Mouse (Mus musculus) lung, embryonic 15.5 days (tissue): ENCODE measurements around the gene Mgmt. TPM values are rescaled to one million over a fixed set of nuclear protein-coding genes. Genes with fewer than 3 reads are reported as not detected.

Experiments used
- ATAC-seq: fragments of 200-750 bp; cut with Nextera tagmentation; 2 replicates; pipeline ENCODE4 v1.8.0; 2017; ENCODE audit warnings: moderate number of reproducible peaks, borderline replicate concordance; ENCODE audit not compliant: low FRiP score, low TSS enrichment; ENCODE audit errors: extremely low read depth
- H3K27ac ChIP-seq: fragments of 300-500 bp; sonication (generic); 2 replicates; pipeline ENCODE4 v1.5.1; 2015; ENCODE audit warnings: moderate library complexity, mild to moderate bottlenecking, inconsistent platforms
- H3K27me3 ChIP-seq: fragments of 300-500 bp; sonication (generic); 2 replicates; pipeline ENCODE4 v1.6.1; 2015; ENCODE audit warnings: inconsistent platforms
- H3K36me3 ChIP-seq: fragments of 300-500 bp; sonication (generic); 2 replicates; pipeline ENCODE4 v1.6.1; 2015; ENCODE audit warnings: inconsistent platforms
- H3K4me1 ChIP-seq: fragments of 300-500 bp; sonication (generic); 2 replicates; pipeline ENCODE4 v1.6.1; 2015; ENCODE audit warnings: inconsistent platforms
- H3K4me2 ChIP-seq: fragments of 300-500 bp; sonication (generic); 2 replicates; pipeline ENCODE4 v1.6.1; 2015; ENCODE audit warnings: inconsistent platforms, mild to moderate bottlenecking, moderate library complexity
- H3K4me3 ChIP-seq: fragments of 300-500 bp; sonication (generic); 2 replicates; pipeline ENCODE4 v1.5.1; 2015; ENCODE audit warnings: mild to moderate bottlenecking, inconsistent platforms
- H3K9ac ChIP-seq: fragments of 300-500 bp; sonication (generic); 2 replicates; pipeline ENCODE4 v1.6.1; 2015; ENCODE audit warnings: inconsistent platforms
- H3K9me3 ChIP-seq: fragments of 300-500 bp; sonication (generic); 2 replicates; pipeline ENCODE4 v1.6.1; 2016; ENCODE audit warnings: inconsistent platforms
- WGBS: fragments of 180-500 bp; shearing (Covaris S2); methylation state at CpG from one replicate; pipeline ENCODE4 v1.1.7; 2015; 5-methylcytosine and 5-hydroxymethylcytosine counted together
- polyA plus RNA-seq: library from polyadenylated mRNA; unstranded; fragments of >200 nt; fragmentation: Nextera tagmentation; extraction: Ambion mirVana; gene quantifications from 2 replicates; pipeline ENCODE4 v1.2.1, GENCODE M21; 2015

The Mgmt gene
- polyA plus RNA-seq, 1 experiment from 2014 or later: 5.5 TPM

DNA sequence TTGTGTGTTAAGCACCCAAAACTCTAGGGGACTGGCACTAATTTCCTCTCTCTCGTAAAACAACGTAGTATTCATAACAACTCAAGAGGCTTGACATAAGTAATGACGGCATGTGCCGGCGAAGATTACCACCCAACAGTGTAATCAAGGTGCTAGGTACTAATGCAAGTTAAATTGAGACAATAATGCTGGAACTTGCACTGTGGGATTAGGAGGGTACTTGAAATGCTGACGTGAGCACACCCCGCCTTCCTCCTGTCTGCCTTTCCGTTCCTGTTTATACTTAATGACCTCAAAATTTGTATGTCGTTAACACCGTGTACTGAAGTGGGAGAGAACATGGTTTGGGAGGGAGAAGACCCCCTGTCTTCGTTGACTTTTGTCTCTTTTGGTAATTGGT lies 110.9 kb downstream of the Mgmt start:
- ATAC-seq: no peak
- H3K9ac ChIP-seq: no peak overlapping the region
- H3K27ac ChIP-seq: no peak overlapping the region
- no peak overlapping the region for H3K4me2 ChIP-seq
- H3K4me1 ChIP-seq: 0 out of 2 replicates have a peak, but pooled peaks cover 4% of the 10 kb centered on the region
- H3K4me3 ChIP-seq: no peak overlapping the region
- no peaks in the 10 kb centered on the region for H3K9me3 ChIP-seq
- WGBS: 44% methylated on average over 11 of the region's 11 CpGs
- peaks cover 2% of the 10 kb centered on the region for H3K27me3 ChIP-seq
- H3K36me3 ChIP-seq: no peaks in the 10 kb centered on the region

DNA sequence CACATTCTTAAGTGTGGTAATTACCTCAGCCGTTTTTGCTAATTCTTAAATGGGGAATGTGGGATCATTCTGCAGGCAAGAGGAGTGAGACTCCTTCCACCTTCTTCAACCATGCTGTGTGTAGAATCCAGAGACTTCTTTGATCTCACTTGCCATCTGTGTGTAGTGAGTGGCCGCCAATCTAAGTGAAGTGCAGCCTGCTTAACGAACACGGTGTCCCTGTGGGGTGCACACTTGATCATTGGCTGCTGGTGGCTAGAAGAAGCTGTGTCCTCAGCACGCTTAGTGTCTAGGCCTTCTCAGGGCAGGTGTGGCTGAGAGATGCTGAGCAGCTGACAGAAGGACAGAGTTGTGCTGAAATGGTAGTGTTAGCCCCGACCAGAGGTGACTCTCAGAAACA lies 113.9 kb downstream of the Mgmt start:
- Histone ChIP-seq H3K9me3 (no peaks in the 10 kb centered on the region), H3K4me2 (no peak overlapping the region), H3K27ac (no peak overlapping the region), H3K4me1 (no peaks in the 10 kb centered on the region), H3K4me3 (no peak overlapping the region), H3K27me3 (peaks cover 2% of the 10 kb centered on the region), H3K36me3 (no peaks in the 10 kb centered on the region), H3K9ac (no peak overlapping the region)
- 70% methylated on average over 6 of the region's 6 CpGs for WGBS
- no peak for ATAC-seq

DNA sequence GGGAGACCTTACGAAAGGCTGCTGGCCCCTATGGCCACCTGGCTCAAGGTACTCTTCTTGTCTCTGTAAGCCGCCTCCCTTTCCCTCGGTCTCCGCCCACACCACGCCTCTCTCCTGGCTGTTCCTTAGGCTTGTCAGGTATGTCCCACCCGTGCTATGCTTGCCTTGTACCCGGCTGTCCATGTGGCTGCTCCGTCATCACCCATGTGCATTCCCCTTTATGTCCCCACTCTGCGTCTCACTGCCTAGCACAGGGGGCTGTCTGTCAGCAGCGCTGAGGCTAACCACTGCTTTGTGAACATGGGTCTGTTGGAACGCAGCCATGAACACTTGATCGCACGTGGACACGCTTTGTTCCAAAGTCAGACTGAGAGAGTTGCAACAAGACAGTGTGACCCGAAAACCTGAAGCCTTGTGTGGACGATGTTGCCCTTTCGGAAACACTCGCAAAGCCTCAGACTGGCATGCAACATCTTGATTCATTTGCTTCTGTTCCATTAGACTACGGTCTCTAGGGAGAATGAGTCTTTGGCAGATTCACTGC lies 115.4 kb downstream of the Mgmt start:
- 72% methylated on average over 19 of the region's 19 CpGs for WGBS
- no peak overlapping the region for H3K4me2 ChIP-seq
- ATAC-seq: no peak

DNA sequence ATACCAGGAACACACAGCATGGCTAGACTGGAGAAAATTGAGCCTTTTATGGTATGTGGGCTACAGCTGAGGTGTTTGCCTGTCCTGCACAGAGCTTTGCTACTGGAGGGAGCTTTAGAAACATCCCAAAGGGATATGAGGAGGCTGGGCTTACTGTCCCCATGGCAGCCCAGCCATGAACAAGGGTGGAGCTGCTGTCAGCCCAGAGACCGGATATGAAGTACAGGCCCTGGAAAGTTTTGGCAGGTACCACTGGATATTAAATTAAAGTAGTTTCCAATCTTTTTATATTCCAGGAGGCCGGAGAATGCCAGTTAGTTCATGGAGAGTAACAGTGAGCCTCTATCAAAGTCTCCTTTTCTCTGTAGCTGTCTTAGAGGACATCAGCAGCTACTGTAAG lies 116.0 kb downstream of the Mgmt start:
- no peak overlapping the region for H3K27ac ChIP-seq
- H3K36me3 ChIP-seq: no peaks in the 10 kb centered on the region
- no peaks in the 10 kb centered on the region for H3K4me1 ChIP-seq
- ATAC-seq: no peak
- WGBS: 84% methylated on average over 2 of the region's 2 CpGs
- no peak overlapping the region for H3K4me3 ChIP-seq
- no peak overlapping the region for H3K4me2 ChIP-seq
- H3K27me3 ChIP-seq: peaks cover 2% of the 10 kb centered on the region
- no peak overlapping the region for H3K9ac ChIP-seq
- H3K9me3 ChIP-seq: no peaks in the 10 kb centered on the region

More for the DNA sequence above, 115.4 kb downstream of the Mgmt start:
- no peaks in the 10 kb centered on the region for H3K36me3 ChIP-seq
- no peaks in the 10 kb centered on the region for H3K4me1 ChIP-seq
- peaks cover 2% of the 10 kb centered on the region for H3K27me3 ChIP-seq
- H3K4me3 ChIP-seq: no peak overlapping the region
- H3K9ac ChIP-seq: no peak overlapping the region
- H3K9me3 ChIP-seq: no peaks in the 10 kb centered on the region
- no peak overlapping the region for H3K27ac ChIP-seq

DNA sequence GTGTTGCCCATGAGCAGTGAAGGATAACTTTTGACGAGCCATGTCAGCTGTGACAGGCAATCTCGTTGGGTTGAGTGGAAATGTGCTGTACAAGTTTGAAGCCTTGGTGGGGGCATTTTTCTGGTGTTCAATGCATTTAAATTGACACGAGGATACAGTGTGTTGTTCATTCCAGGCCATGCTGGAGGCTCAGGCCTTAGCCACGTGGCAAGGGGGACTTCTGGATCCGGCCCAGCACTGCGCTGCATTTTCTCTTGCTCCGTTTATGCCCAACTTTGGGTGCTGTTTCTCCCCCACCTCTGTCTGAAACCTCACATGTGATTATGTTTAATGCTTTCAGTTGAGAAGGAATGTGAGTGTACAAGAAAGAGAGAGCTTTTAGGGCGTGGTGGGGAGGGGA lies 118.3 kb downstream of the Mgmt start:
- no peak overlapping the region for H3K4me2 ChIP-seq
- H3K27ac ChIP-seq: no peak overlapping the region
- H3K4me3 ChIP-seq: no peak overlapping the region
- H3K36me3 ChIP-seq: no peaks in the 10 kb centered on the region
- H3K9ac ChIP-seq: no peak overlapping the region
- no peaks in the 10 kb centered on the region for H3K9me3 ChIP-seq
- H3K27me3 ChIP-seq: no peaks in the 10 kb centered on the region; the same call in 1 of the 2 replicates
- H3K4me1 ChIP-seq: no peaks in the 10 kb centered on the region
- WGBS: 62% methylated on average over 8 of the region's 8 CpGs
- no peak for ATAC-seq

DNA sequence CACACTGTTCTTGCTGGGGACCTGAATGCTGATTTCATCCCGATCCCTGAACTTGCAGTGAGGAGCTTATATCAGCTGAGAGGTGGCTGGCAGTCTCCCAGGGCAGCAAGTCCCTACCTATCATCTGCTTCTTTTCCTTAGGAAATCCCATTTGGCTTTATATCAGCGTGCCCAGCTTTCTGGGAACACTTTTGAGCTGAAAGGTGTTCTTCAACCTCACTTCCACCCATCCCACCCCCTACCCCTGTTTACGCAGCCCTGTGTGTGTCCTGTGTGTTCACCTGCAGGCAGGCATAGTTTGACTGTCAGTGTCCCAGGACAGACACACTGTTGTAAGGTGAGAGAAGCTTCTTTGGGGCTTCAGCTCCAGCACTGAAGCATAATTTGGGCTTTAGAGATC lies 119.0 kb downstream of the Mgmt start:
- no peaks in the 10 kb centered on the region for H3K4me1 ChIP-seq
- H3K27me3 ChIP-seq: no peaks in the 10 kb centered on the region; the same call in 1 of the 2 replicates
- H3K27ac ChIP-seq: no peak overlapping the region
- H3K9me3 ChIP-seq: no peaks in the 10 kb centered on the region
- no peak overlapping the region for H3K4me3 ChIP-seq
- WGBS: 42% methylated on average over 3 of the region's 3 CpGs
- no peak for ATAC-seq
- no peak overlapping the region for H3K4me2 ChIP-seq
- no peaks in the 10 kb centered on the region for H3K36me3 ChIP-seq
- H3K9ac ChIP-seq: no peak overlapping the region

DNA sequence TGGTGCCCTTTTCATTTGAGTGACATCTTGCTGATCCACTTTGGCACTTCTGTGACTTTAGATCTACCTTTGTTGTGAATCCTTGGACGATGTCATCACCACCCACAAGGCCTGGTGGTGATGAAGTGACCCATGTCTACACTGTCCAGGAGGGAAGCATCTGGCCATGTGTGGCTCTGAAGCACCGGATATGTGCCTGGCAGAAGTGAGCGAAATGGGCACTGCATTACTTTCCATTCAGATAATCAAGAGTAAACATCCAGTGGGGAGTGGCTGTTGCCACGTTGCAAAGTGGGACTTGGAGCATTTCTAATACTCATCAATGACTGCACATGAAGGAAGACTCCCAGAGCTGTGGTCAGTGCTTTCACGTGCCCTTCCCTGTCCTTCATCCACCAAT lies 124.2 kb downstream of the Mgmt start:
- H3K36me3 ChIP-seq: no peaks in the 10 kb centered on the region
- H3K4me3 ChIP-seq: no peak overlapping the region
- no peaks in the 10 kb centered on the region for H3K9me3 ChIP-seq
- H3K9ac ChIP-seq: no peak overlapping the region
- ATAC-seq: no peak
- no peaks in the 10 kb centered on the region for H3K27me3 ChIP-seq
- no peak overlapping the region for H3K4me2 ChIP-seq
- 81% methylated on average over 5 of the region's 5 CpGs for WGBS
- no peaks in the 10 kb centered on the region for H3K4me1 ChIP-seq
- H3K27ac ChIP-seq: no peak overlapping the region

DNA sequence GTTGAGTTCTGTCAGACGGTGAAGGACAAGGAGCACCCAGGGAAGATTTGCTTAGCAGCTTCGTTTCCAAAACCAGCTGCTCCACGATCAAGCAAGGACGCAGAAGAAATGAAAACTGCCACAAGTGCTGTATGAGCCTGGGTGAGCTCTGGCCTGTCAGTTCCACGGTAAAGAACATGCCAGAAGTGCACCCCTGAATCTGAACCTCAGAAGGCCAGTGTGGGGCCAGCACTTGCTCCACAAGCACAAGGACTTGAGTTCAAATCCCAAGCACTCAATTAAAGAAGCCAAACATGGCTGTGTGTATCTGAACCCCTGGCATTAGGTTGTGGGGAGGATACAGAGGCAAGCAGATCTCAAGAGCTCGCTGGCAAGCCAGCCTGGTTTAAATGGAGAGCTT lies 125.8 kb downstream of the Mgmt start:
- Histone ChIP-seq H3K27me3 (no peaks in the 10 kb centered on the region), H3K4me2 (no peak overlapping the region), H3K4me3 (no peak overlapping the region), H3K9ac (no peak overlapping the region), H3K27ac (no peak overlapping the region), H3K9me3 (no peaks in the 10 kb centered on the region), H3K4me1 (no peaks in the 10 kb centered on the region), H3K36me3 (no peaks in the 10 kb centered on the region)
- WGBS: 76% methylated on average over 6 of the region's 6 CpGs
- no peak for ATAC-seq

DNA sequence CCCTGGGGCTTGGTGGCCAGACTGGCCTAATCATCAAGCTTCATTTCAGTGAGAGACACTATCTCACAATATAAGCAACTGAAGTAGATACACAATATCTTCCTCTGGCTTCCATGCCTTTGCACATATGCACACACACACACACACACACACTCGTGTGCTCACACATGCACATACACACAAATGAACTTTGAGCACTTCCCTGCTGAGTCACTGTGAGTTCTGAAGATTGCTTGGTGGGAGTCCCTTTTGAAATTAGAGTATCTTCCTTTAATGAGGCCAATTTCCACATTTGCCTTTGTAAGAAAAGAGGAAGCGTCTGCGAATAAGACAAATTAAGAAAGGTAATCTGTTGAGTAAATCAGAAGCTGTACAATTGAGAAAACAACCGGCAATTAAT lies 136.4 kb downstream of the Mgmt start:
- Histone ChIP-seq H3K27ac (no peak overlapping the region), H3K9ac (no peak overlapping the region), H3K9me3 (no peaks in the 10 kb centered on the region), H3K27me3 (no peaks in the 10 kb centered on the region), H3K4me2 (no peak overlapping the region), H3K4me3 (no peak overlapping the region), H3K36me3 (no peaks in the 10 kb centered on the region), H3K4me1 (no peaks in the 10 kb centered on the region)
- ATAC-seq: no peak
- whole genome bisulfite sequencing: 89% methylated on average over 4 of the region's 4 CpGs

DNA sequence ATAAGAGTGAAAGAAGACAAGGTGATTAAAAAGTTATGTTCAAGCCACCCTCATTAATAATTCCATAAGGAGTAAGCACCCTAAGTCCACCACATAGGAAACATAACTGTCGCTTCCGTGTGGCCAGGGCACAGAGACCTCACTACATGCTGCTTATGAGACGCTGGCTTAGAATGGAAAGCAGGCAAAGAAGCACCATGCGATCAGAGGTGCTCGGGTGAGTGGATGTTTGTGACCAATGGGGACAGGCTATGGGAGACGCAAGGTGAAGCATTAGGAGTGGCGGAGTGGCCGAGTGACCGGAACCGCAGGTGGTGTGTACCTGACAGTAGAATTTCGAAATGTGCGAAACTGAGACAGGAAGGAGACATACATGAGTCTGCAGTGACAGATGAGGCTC lies 138.8 kb downstream of the Mgmt start:
- Histone ChIP-seq H3K4me3 (no peak overlapping the region), H3K9ac (no peak overlapping the region), H3K4me2 (no peak overlapping the region), H3K27ac (no peak overlapping the region), H3K36me3 (no peaks in the 10 kb centered on the region), H3K27me3 (no peaks in the 10 kb centered on the region), H3K9me3 (no peaks in the 10 kb centered on the region), H3K4me1 (peaks cover 9% of the 10 kb centered on the region)
- ATAC-seq: no peak
- WGBS: 95% methylated on average over 12 of the region's 12 CpGs

DNA sequence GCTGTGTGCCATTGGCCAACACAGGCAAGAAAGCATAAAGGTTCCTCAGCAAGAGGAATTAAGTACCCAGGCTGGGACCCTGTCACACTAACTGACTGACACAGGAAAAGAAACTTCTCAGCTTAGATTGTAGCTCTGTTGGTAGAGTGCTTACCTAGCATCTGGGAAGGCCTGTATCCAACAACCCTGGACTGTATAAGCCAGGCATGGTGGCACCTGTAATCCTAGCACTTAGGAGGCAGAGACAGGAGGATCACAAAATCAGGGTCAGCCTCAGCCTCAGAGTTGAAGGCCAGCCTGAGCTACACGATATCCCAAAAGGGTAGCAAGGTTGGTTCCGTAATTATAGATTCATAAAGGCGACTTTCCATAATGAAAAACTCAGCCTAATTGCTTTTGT lies 140.6 kb downstream of the Mgmt start:
- 90% methylated on average over 3 of the region's 3 CpGs for WGBS
- H3K27ac ChIP-seq: no peak overlapping the region
- H3K36me3 ChIP-seq: no peaks in the 10 kb centered on the region
- no peak overlapping the region for H3K4me2 ChIP-seq
- peaks cover 18% of the 10 kb centered on the region for H3K4me1 ChIP-seq
- no peak overlapping the region for H3K4me3 ChIP-seq
- no peaks in the 10 kb centered on the region for H3K9me3 ChIP-seq
- H3K9ac ChIP-seq: no peak overlapping the region
- no peak for ATAC-seq
- H3K27me3 ChIP-seq: no peaks in the 10 kb centered on the region

DNA sequence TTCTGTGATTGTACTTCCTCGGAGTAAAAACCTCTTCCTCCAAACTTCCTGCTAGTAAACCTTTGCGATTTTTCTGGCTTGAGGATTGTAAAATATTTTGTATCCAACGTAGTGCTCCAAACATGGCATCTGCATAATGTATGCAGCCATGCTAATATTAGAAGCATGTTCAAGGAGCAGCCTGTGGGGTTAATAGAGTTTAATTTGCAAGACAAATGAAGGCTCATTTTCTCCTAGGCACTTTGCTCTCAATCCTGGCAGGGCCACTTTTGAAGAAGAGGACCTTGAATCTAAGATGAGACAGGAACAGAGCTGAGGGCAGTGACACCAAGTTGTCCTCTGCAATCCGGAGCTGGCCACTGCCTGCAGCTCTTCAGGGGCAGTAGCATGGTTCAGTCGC lies 141.5 kb downstream of the Mgmt start:
- ATAC-seq: no peak

DNA sequence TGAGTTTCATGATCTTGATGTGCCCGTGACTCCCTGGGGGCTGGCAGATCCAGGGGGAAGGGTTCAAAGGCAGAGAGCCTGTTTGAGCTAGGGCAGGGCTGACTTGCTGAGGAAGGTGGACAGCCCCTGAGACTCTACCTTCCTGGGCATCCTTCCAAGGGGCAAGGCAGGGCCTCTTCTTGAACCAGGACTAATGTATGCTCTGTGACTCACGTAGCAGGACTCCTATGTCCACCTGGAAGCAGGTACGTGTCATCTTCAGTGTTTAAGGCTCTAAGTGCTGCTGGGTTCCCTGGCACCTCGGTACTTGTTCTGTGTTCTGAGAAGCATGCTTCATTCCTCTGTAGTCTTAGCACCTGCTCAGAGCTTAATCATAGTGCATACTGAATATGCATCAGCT lies 143.1 kb downstream of the Mgmt start:
- Histone ChIP-seq H3K4me1 (peaks cover 18% of the 10 kb centered on the region), H3K27ac (peak overlapping the region; percentile 42), H3K27me3 (no peaks in the 10 kb centered on the region), H3K9ac (no peak overlapping the region), H3K4me2 (no peak overlapping the region), H3K9me3 (no peaks in the 10 kb centered on the region), H3K36me3 (no peaks in the 10 kb centered on the region), H3K4me3 (no peak overlapping the region)
- peak; percentile 72 for ATAC-seq
- WGBS: 53% methylated on average over 4 of the region's 4 CpGs

More for the DNA sequence above, 141.5 kb downstream of the Mgmt start:
- Histone ChIP-seq H3K4me1 (peaks cover 18% of the 10 kb centered on the region), H3K36me3 (no peaks in the 10 kb centered on the region), H3K27ac (no peak overlapping the region), H3K9me3 (no peaks in the 10 kb centered on the region), H3K9ac (no peak overlapping the region), H3K4me2 (no peak overlapping the region), H3K4me3 (no peak overlapping the region), H3K27me3 (no peaks in the 10 kb centered on the region)
- WGBS: 61% methylated on average over 5 of the region's 5 CpGs
